Mouse (Mus musculus): ENCODE data around the gene Myh10.
"Not testable (repeated sequence)": the region's sequence is repeated elsewhere in the genome, so short reads cannot be mapped to it uniquely, and the experiment has no call there.

The Myh10 gene

DNA sequence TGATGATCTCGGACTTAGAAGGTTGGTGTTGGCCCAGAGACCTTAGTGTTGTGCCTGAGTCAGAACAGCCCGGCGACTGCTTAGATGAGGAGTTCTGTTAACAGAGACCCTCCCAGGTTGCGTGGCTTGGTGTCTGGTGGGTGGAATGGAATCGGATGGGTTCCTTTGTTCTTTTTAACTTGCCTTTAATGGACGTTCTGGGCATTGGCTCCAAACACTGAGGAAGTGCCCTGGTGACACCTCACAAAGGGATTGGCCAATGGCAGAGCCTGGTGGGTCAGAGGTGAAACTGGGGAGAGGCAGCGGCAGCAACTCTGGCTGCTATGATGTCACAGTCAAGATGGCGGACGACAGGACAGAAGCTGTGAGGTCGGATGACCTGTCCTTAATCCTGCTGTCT, 99.4 kb downstream of the Myh10 start:
- DNase-seq (ENCODE audit: low spot score in 2 of 2) = no peak

GRCm38 (mm10) chr11:68791794-68792193, 100.4 kb downstream of the Myh10 start:
- no peak for DNase-seq (ENCODE audit: low spot score in 2 of 2)

DNA sequence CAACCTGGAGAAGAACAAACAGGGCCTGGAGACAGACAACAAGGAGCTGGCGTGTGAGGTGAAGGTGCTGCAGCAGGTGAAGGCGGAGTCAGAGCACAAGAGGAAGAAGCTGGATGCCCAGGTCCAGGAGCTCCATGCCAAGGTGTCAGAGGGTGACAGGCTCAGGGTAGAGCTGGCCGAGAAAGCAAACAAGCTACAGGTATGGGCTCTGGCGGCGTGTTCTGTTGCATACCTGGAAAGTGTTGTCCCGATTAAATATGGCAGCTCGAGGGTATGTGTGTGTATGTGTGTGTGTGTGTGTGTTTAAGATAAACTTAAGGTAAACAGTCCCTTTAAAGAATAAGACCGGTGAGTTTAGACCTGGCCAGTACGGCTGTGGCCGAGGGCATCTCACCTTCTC, 106.9 kb downstream of the Myh10 start:
- DNase-seq (ENCODE audit: low spot score in 2 of 2) = no peak

GRCm38 (mm10) chr11:68805148-68805547, 113.8 kb downstream of the Myh10 start:
- DNase-seq (ENCODE audit: low spot score in 2 of 2) = no peak

DNA sequence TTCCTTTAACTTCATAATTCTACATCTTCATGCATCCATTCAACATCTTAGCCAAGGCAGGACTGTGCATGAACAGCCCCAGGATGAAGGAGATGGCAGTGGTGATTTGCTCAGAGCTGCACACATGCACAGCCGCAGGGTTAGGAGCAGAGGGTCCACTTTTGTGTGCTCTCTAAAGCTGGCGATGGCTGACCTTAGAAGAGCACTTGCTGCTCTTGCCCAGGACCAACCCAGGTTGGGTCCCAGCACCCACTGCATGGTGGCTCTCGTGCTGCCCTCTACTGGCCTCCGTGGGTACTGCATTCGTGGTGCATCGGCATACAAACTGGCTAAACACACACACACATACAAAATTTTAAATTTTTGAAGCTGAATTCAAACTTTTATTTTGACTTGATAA, 116.4 kb downstream of the Myh10 start:
- peak; percentile 37 to 57 for DNase-seq (ENCODE audit: low spot score in 2 of 2)

DNA sequence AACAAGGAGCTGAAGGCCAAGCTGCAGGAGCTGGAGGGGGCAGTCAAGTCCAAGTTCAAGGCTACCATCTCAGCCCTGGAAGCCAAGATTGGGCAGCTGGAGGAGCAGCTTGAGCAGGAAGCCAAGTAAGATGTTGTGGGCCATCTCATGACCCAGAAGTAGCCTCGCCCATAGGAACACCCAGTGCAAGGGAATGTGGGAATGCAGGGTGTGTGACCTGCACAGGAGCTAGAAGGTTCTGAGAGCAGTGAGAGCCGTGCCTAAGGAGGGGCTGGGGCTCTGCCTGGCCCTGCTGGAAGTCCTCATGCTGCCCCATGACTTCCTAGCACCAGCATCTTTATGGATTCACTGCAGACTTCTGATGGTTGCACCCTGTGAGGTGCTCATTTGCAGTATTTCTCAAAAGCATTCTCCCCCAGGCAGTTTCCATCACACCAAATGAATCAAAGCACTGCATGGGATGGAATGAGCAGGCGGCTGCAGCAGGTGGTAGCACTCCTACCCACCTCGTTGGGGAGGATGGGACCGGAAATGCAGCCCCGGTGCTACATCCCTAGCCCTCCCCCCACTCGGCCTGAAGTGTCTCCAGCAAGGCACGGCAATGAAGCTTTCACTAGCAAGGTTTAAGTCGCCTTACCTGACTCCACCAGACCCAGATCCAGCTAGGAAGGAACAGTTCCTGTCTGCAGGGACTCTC, 120.7 kb downstream of the Myh10 start:
- DNase-seq (ENCODE audit: low spot score in 2 of 2) = no peak

DNA sequence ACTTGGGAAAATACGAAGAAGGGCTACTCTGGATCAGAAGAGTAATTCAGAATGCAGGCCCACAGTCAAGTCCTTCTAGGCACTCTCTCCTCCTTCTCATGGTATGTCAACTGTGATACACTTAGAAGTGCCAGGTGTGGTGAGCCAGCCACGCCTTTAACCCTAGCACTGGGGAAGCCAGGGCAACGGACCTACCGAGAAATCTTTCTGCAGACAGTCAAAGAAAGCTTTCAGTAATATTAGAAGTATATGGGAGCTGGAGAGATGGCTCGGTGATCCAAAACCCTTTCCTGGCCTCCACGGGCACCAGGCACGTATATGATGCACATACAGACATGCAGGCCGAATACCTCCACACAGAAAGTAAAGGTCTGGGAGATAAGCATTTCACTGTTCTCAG, 127.1 kb downstream of the Myh10 start:
- DNase-seq (ENCODE audit: low spot score in 2 of 2) = no peak

DNA sequence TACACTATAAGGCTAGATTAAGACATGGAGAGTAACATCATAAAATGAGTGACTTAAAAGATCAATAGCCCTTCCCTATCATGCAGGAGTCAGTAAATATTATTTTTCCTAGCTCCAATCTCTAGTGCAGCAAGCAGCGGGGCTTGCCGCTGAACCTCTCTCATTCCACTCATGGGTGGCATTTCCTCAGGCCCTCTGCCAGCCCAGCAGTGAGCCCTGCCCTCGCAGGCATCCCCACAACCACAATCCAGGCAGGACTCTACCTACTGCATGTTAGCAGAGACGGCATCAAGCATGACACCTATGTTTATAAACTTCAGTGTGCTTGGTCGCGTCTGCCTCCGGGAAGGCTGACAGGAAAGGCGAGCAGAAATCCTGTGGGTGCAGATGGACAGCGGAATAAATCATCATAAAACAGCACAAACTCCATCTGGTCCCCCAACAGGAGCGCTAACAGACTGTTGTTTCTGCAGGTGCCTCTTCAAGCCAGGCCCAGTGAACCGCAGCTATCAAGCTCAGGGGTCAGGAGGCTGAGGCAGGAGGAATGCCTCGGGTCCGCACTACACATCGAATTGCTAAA, 128.0 kb downstream of the Myh10 start:
- no peak for DNase-seq (ENCODE audit: low spot score in 2 of 2)

- DNase-seq (ENCODE audit: low spot score in 2 of 2) = no peak
Observed at GRCm38 (mm10) chr11:68822326-68822725, 131.0 kb downstream of the Myh10 start.

- no peak for DNase-seq (ENCODE audit: low spot score in 2 of 2)
Observed at GRCm38 (mm10) chr11:68826735-68827134, 135.4 kb downstream of the Myh10 start.

DNA sequence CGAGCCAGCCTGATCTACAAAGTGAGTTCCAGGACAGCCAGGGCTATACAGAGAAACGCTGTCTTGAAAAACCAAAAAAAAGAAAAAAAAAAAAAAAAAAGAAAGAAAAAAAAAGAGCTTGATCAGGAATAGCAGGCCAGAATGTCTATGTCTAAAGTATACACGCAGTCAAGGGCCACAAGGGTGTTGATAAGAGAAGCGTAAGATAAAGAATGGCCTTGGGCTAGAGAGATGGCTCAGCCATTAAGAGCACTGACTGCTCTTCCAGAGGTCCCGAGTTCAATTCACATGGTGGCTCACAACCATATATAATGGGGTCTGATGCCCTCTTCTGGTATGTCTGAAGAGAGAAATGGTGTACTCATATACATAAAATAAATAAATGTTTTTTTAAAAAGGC, 140.2 kb downstream of the Myh10 start:
- DNase-seq (ENCODE audit: low spot score in 2 of 2) = not testable (repeated sequence)

- DNase-seq (ENCODE audit: low spot score in 2 of 2) = no peak
Observed at GRCm38 (mm10) chr11:68832793-68833192, 141.4 kb downstream of the Myh10 start.

DNA sequence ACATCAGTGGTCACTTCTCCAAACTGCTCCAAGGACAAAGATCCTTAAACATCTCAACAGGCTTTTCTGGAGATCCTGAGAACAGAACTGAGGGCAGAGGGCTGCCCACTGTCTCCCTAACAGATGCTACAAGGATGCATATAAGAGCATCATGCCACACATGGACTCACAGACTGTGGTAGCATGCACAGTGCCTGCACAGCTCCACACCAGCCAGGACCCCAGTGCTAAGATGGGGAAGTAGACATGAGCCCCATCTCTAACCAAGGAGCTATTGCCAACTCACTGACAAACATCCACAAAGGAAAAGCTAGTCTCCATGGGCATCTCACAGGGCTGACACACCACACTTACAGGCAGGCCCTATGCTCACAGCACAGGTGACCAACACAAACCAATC, 142.2 kb downstream of the Myh10 start:
- no peak for DNase-seq (ENCODE audit: low spot score in 2 of 2)

DNA sequence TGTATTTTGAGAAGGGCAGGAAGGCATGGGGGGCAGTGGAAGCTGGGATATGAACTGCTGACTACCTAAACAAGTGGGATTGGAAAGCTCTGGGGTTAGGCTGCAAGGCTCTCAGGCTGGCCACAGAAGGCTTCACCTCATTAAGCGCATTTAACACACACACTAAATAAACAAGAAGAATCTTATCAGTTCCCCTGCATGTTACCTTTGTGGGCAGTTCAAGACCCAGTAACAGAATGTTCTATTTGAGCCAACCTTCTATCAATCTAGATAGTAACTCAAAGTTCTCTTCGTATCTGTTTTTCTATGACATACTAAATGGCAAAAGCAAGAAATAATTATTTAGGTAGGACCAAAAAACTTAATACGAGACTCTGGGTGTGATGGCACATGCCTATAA, 143.7 kb downstream of the Myh10 start:
- no peak for DNase-seq (ENCODE audit: low spot score in 2 of 2)

GRCm38 (mm10) chr11:68839606-68840005, 148.2 kb downstream of the Myh10 start:
- no peak for DNase-seq (ENCODE audit: low spot score in 2 of 2)

- DNase-seq (ENCODE audit: low spot score in 2 of 2) = no peak
Observed at GRCm38 (mm10) chr11:68850862-68851261, 159.5 kb downstream of the Myh10 start.

GRCm38 (mm10) chr11:68851644-68852485, 160.5 kb downstream of the Myh10 start:
- DNase-seq (ENCODE audit: low spot score in 2 of 2) = no peak

- peak; percentile 69 to 81 for DNase-seq (ENCODE audit: low spot score in 2 of 2)
Observed at GRCm38 (mm10) chr11:68852486-68852901, 161.1 kb downstream of the Myh10 start.

DNA sequence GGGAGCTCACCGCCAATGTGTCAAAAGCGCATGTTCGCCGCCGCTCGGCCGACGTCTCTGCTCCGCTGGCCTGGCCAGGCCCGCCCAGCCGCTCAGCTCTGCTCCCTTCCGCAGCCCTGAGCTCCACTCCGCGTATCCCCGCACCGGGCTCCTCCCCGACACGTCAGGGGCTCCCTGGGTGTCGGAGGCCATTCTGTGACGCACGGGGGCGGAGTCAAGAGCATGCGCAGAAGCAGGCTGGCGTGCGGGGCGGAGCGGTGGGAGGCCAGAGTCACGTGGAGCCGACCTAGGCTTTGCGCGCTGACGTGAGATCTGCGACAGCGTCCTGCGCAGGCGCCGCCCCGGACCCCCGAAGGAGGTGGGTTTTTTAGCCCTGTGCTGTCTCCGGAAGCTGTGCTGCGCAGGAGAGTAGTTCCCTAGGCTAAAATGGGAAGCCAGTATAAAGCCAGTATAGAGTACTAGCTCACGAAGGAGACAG, 161.6 kb downstream of the Myh10 start:
- DNase-seq (ENCODE audit: low spot score in 2 of 2) = peak; percentile 99 to 100

DNA sequence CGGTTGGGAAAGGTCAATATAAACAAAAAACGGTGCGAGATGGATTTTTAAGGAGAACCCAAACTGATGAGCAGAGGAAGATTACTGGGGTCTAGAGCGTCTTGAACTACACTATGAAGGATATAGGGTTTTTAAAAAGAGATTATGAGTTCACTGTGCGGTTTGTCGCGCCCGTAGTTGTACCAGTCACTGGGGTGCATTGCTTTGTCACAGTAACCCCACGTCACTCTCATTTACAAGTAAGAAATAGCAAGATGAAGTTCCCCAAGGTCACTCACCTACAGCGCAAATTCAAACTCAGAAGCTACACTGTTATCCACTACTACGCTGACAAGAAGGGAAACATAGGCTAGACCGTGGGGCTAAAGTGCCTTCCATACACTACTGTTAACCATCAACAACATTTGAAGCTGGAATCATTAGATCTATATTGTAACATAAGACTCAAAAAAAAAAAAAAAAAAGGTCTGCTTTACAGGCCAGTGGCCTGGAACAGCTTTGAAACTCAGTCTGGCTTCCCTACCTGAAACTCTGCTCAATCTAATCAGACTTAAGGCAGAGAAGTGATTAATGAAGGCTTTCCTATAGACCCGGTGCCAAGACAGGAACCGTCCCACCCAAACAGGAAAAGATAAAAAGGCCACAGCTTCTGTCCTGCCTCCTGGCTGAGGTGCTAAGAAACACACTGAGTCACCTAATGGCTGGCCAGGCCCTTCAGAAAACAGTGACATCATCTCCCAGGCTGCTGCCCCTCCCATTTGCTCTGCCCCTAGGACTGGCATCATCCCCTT, 162.4 kb downstream of the Myh10 start:
- peak in 1 of 2 experiments; percentile 35 for DNase-seq (ENCODE audit: low spot score in 2 of 2)

GRCm38 (mm10) chr11:68854621-68855020, 163.3 kb downstream of the Myh10 start:
- DNase-seq (ENCODE audit: low spot score in 2 of 2) = no peak

DNA sequence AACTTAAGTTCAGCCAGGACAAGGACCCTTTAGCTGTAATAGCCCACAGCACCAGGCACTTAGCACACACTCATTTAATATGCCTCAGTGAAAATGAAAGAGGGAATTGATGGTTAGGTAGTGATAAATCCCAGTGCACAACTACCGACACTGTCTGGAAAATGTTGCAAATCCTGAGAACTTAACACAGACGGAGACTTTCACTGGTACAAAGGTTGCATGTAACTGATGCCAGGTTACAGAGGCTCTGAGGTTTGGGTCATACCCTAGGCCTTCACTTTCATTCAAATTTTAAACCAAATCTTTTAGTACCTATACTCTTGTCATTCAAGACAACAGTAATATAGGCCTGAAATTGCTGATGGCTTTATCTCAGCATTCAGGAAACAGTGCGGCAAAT, 166.0 kb downstream of the Myh10 start:
- DNase-seq (ENCODE audit: low spot score in 2 of 2) = no peak
